Mouse (Mus musculus): ENCODE data around the gene Cacnb2. TPM values are rescaled to one million over a fixed set of nuclear protein-coding genes. Genes with fewer than 3 reads are reported as not detected.

The Cacnb2 gene
- polyA plus RNA-seq (2015; fragmentation: Nextera tagmentation; extraction: Ambion mirVana), result 1.6 and 2.7 TPM in 2 replicates

DNA sequence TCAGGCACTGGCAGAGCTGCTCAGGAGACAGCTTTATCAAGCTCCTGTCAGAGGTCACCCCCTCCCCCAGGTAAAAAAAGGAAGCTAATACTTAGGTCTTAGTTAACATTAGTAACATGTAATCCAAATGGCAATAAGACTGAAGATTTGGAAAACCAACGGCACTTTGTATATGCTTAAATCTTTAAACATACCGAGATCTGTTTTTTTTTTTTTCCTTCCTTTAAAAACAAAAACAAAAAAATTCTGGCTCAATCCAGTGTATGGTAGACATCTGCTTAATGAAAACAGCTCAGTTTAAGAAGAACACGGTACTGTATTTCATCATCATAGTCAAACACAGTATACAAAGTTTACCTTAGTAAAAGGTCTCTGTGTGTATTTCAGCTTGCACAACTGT lies at the start of gene Cacnb2:
Gene Cacnb2, plus strand, starts transcription at position 301 of the 400 bp plus-strand sequence.
- 44% methylated on average over 3 of the region's 3 CpGs for WGBS
- Histone ChIP-seq H3K4me2 (replicated peaks) (peak within 1 kb of the TSS; percentile 96), H3K27ac (0 out of 2 replicates have a peak within 1 kb of the TSS, but pooled peaks have one; percentile 45), H3K4me3 (replicated peaks) (peak within 1 kb of the TSS; percentile 60), H3K27me3 (replicated peaks) (no peaks in the 10 kb centered on the region), H3K4me1 (replicated peaks) (peaks cover 6% of the 10 kb centered on the region; the same call in 1 of the 2 replicates), H3K9me3 (no peaks in the 10 kb centered on the region), H3K9ac (peak within 1 kb of the TSS; percentile 65), H3K36me3 (no peaks in the 10 kb centered on the region)
- no peak for ATAC-seq

DNA sequence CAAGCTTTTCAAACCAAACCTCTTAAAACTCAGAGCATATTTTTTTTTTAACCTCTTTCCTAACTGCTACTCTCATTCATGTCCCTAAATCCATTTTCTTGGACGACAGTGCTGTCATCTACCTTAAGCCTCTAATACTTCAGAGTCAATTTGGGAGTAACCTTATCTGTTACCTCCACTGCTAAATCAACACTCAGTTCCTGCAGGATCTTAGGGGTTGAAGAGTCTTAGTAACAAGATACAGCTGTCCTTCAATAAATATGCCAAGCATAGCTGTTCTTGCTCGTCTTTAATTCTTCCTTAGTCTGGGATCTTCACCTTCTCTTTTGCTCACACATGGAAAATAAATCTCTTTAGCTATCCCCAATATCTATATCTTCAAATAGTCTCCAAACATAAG lies 34.9 kb upstream of the Cacnb2 start:
- no peaks in the 10 kb centered on the region for H3K4me1 ChIP-seq (replicated peaks)
- H3K27me3 ChIP-seq (replicated peaks), result no peaks in the 10 kb centered on the region
- no peak overlapping the region for H3K27ac ChIP-seq
- H3K9me3 ChIP-seq, result no peaks in the 10 kb centered on the region
- no peak for ATAC-seq
- no peak overlapping the region for H3K4me2 ChIP-seq (replicated peaks)
- no peak overlapping the region for H3K9ac ChIP-seq
- H3K36me3 ChIP-seq, result no peaks in the 10 kb centered on the region
- WGBS, result 27% methylated on average over 2 of the region's 2 CpGs
- no peak overlapping the region for H3K4me3 ChIP-seq (replicated peaks)

DNA sequence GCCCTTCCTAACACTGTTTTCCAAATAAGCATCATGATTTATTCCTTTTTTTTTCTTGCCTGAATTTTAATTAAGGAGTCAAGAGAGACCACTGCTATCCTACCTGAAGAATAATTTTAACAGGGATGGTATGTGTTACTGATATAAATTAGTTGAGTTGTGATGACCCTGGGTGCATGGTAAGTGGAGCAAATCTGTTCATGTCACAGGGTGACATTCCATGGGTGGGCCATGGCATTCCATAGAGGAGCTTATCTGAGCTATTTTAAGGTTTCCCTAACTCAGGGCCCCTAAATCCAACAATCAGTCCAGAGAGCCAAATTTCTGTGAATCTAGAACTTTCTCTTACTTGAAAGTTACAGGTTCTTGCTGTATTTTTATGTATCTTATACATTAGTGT lies 31.6 kb upstream of the Cacnb2 start:
- Histone ChIP-seq H3K4me3 (replicated peaks) (no peak overlapping the region), H3K9me3 (no peaks in the 10 kb centered on the region), H3K27me3 (replicated peaks) (no peaks in the 10 kb centered on the region), H3K4me1 (replicated peaks) (no peaks in the 10 kb centered on the region), H3K9ac (no peak overlapping the region), H3K4me2 (replicated peaks) (no peak overlapping the region), H3K27ac (no peak overlapping the region), H3K36me3 (no peaks in the 10 kb centered on the region)
- no peak for ATAC-seq

DNA sequence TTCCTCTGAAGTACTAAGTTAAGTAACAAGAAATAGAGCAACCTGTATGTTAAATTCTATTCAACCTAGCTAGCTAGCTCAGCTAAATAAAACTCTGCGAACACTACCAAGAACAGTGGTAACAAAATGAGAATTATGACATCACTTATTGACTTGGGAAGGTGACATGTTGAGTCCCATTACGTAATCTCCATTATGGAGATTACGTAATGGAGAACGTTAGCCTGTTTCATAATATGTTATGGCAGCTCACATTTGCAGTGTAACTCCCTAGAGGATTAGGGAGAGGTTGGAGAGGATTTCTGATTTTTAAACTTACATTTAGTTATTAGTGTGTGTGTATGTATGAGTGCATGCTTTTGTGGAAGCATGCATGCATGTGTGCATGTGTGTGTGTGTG lies 13.3 kb upstream of the Cacnb2 start:
- WGBS, result 88% methylated on average over 4 of the region's 4 CpGs
- Histone ChIP-seq H3K9me3 (no peaks in the 10 kb centered on the region), H3K4me1 (replicated peaks) (no peaks in the 10 kb centered on the region), H3K4me2 (replicated peaks) (no peak overlapping the region), H3K27ac (no peak overlapping the region), H3K9ac (no peak overlapping the region), H3K36me3 (no peaks in the 10 kb centered on the region), H3K4me3 (replicated peaks) (no peak overlapping the region), H3K27me3 (replicated peaks) (no peaks in the 10 kb centered on the region)
- ATAC-seq, result no peak

DNA sequence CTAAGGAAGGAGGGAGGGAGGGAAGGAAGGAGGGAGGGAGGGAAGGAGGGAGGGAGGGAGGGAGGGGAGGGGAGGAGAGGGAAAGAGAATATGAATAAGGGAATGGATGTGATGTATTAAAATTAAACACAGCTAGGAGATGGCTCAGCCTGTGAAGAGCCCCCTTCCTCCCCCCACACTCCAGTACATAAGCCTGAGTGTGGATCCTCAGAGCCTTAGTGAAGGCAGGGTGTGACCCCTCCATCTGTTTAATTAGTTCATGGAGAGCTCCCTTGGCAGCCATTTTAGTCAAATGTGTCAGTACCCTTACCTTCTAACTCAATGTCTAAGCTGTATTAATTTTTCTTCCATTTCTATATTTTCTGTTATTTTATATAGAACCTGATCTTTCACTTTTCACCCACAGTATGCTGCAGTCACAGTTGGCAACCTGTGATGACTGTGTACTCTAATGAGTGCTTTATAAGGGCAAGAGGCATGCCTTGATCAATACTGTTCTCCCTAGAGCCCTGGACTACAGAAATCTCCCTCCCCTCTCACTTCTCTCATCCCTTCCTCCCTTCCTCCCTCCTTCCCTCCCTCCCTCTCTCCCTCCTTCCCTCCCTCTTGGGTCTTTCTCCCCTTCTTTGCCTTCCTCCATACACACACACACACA lies 4.9 kb upstream of the Cacnb2 start:
- no peak for ATAC-seq

DNA sequence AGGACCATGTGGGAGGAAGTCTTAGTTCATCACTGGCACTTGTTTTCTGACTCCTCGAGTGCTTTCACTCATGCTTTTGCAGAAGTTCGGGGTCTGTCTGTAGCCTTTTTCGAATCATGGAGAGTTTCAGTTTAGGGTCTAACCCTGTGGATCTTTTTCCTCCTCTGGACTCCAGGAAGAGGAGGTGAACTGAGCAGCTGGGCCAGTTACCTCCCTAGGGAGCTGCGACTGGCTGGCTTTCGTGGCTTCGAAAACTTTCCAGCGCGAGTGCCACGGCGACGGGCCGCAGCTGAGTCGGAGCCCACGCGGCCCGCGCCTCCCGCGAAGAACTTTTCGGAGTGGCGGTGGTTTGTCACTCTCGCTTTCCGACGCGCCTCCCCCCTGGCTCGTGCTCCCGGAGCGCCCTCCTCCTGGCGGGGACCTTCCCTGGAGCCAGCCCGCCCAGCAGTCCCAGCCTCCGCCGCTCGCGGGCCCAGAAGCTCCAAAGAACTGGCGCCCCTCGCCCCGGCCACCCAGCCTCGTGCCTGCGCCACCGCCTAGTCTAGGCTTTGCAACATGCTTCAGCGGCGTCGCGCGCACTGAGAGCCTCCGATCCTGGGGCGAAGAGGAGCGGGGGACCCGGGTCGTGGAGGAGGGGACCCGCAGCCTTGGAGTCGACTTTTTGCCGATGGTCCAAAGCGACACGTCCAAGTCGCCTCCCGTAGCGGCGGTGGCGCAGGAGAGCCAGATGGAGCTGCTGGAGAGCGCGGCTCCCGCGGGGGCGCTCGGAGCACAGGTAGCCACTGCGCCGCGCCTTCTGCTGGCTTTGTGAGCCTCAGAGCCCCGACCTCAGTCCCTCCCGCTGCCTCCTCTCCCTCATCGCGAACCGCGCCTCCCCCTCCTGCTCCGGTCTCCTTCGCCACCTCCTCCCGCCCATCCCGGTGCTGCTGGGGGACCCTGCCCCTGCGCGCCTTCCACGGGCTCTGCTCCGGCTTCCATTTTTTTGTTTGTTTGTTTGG lies 1.2 kb downstream of the Cacnb2 start:
- Histone ChIP-seq H3K9me3 (no peaks in the 10 kb centered on the region), H3K9ac (peak overlapping the region; percentile 65), H3K27me3 (replicated peaks) (no peaks in the 10 kb centered on the region), H3K4me1 (replicated peaks) (peaks cover 9% of the 10 kb centered on the region; the same call in 1 of the 2 replicates), H3K4me2 (replicated peaks) (peak overlapping the region; percentile 96), H3K36me3 (no peaks in the 10 kb centered on the region), H3K4me3 (replicated peaks) (peak overlapping the region; percentile 60), H3K27ac (peak overlapping the region; percentile 45)
- WGBS, result under 1% methylated on average over 83 of the region's 83 CpGs
- peak; percentile 92 for ATAC-seq

More for the DNA sequence above, 4.9 kb upstream of the Cacnb2 start:
- H3K4me3 ChIP-seq (replicated peaks), result no peak overlapping the region
- no peaks in the 10 kb centered on the region for H3K9me3 ChIP-seq
- no peak overlapping the region for H3K9ac ChIP-seq
- no peak overlapping the region for H3K27ac ChIP-seq
- H3K4me1 ChIP-seq (replicated peaks), result no peaks in the 10 kb centered on the region
- H3K27me3 ChIP-seq (replicated peaks), result no peaks in the 10 kb centered on the region
- H3K36me3 ChIP-seq, result no peaks in the 10 kb centered on the region
- no peak overlapping the region for H3K4me2 ChIP-seq (replicated peaks)

DNA sequence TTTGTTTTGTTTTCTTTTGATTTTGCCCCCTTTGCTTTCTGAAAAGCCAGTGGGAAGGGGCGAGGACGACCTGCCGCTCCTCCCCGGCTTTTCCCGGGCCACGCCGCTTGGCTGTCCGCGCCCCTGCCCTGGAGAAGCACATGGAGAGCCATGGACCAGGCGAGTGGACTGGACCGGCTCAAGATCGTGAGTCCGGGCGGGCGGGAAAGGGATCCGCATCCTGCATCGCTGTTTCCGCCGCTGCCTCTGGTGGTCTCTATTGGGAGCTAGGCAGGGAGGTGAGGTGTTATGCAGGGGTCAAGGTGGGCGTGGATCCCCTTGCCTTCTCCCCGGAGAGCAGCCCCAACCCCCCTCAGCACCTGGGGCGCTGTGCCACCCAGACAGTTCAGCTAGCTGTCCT lies 1.9 kb downstream of the Cacnb2 start:
- Histone ChIP-seq H3K4me3 (replicated peaks) (peak overlapping the region; percentile 60), H3K36me3 (no peaks in the 10 kb centered on the region), H3K9me3 (no peaks in the 10 kb centered on the region), H3K4me2 (replicated peaks) (peak overlapping the region; percentile 96), H3K27me3 (replicated peaks) (no peaks in the 10 kb centered on the region), H3K4me1 (replicated peaks) (peaks cover 9% of the 10 kb centered on the region; the same call in 1 of the 2 replicates), H3K27ac (0 out of 2 replicates have a peak overlapping the region, but pooled peaks have one; percentile 45), H3K9ac (peak overlapping the region; percentile 65)
- ATAC-seq, result peak; percentile 69
- under 1% methylated on average over 22 of the region's 22 CpGs for WGBS

DNA sequence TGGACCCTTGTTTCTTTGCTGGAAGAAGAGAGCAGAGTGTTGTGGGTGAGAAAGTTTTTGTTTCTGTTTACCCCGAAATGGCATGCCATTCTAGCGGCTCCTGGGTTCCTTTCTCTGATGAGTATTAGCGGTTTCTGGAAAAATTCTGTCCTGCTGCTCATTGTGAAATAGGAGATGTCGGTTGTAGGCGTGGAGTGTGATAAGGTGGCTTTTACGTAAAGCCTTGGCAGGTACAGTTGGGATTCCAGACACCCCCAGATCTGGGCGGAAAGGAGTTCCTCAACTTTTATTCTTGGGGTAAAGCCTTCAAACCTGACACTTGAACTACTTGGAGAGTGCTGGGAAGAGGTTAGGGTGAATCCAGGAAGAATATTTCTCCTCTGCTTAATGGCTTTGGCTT lies 2.3 kb downstream of the Cacnb2 start:
- no peaks in the 10 kb centered on the region for H3K9me3 ChIP-seq
- H3K4me3 ChIP-seq (replicated peaks), result peak overlapping the region; percentile 60
- no peaks in the 10 kb centered on the region for H3K27me3 ChIP-seq (replicated peaks)
- peak overlapping the region; percentile 65 for H3K9ac ChIP-seq
- no peak overlapping the region for H3K27ac ChIP-seq
- H3K4me2 ChIP-seq (replicated peaks), result peak overlapping the region; percentile 96
- ATAC-seq, result no peak
- 12% methylated on average over 7 of the region's 7 CpGs for WGBS
- H3K4me1 ChIP-seq (replicated peaks), result peaks cover 9% of the 10 kb centered on the region; the same call in 1 of the 2 replicates
- no peaks in the 10 kb centered on the region for H3K36me3 ChIP-seq

DNA sequence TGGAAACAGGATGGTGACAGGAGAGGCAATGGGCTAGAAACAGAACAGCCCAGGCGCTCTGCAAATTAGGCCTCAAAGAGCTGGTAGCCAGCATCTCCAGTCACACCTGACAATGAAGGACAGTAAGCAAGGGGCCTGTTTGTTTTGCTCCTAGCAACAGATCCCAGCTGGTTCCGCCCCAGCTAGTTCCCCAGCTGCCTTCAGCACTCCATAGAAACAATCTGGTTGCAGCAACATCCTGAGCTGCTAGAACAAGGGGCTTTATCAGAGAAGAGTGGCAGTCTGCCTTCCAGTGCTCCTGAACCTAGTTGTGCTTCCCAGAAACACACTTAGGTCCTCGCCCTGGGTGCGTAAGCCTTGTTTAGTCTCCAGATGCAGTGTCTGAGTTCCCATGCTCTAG lies 5.7 kb downstream of the Cacnb2 start:
- no peak overlapping the region for H3K4me3 ChIP-seq (replicated peaks)
- ATAC-seq, result no peak
- no peak overlapping the region for H3K9ac ChIP-seq
- no peaks in the 10 kb centered on the region for H3K9me3 ChIP-seq
- no peak overlapping the region for H3K4me2 ChIP-seq (replicated peaks)
- no peaks in the 10 kb centered on the region for H3K36me3 ChIP-seq
- H3K27ac ChIP-seq, result no peak overlapping the region
- H3K27me3 ChIP-seq (replicated peaks), result no peaks in the 10 kb centered on the region
- peaks cover 9% of the 10 kb centered on the region; the same call in 1 of the 2 replicates for H3K4me1 ChIP-seq (replicated peaks)
- WGBS, result 62% methylated on average over 4 of the region's 4 CpGs

DNA sequence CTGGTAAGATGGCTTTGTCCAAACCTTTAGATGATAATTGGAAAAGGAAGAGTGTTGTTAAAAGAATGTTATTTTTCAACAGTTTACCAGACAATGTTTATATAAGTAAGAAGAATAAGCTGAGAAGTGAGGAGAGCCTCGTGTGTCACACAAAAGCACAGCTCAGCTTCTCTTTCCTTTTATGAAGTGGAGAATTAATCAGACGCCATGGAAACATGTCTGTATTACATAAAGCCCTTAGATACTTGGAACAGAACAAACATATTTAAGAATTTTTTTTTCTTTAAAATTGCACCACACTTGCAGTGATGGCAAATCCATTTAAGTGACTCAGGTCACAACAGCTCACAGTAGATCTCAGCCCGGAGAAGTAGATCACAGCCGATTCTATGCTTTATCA lies 9.8 kb downstream of the Cacnb2 start:
- H3K27ac ChIP-seq, result no peak overlapping the region
- no peak overlapping the region for H3K4me2 ChIP-seq (replicated peaks)
- ATAC-seq, result no peak
- H3K9me3 ChIP-seq, result no peaks in the 10 kb centered on the region
- no peak overlapping the region for H3K4me3 ChIP-seq (replicated peaks)
- no peak overlapping the region for H3K9ac ChIP-seq
- no peaks in the 10 kb centered on the region for H3K27me3 ChIP-seq (replicated peaks)
- no peaks in the 10 kb centered on the region for H3K36me3 ChIP-seq
- WGBS, result 45% methylated on average over 4 of the region's 4 CpGs
- 0 out of 2 replicates have a peak, but pooled peaks cover 4% of the 10 kb centered on the region for H3K4me1 ChIP-seq (replicated peaks)

DNA sequence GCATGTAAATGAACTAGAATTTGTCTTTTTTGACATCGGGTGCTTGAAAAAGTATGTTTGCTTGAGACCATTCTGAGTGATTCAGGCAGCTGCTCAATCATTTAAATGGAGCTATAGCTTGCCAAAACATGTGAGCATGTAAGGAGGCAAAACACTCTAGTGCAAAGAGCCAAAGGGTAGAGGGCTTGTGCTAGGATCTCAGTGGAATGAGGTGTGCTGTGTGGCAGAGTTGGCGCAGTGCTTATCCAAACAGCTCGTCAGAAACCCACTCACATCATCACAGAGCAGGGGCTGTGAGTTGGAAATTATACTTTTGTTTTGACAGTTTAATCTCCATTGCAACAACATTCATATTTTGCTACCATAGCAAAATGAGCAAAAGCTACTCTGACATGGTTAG lies 13.5 kb downstream of the Cacnb2 start:
- ATAC-seq, result no peak
- 74% methylated on average over 3 of the region's 3 CpGs for WGBS

DNA sequence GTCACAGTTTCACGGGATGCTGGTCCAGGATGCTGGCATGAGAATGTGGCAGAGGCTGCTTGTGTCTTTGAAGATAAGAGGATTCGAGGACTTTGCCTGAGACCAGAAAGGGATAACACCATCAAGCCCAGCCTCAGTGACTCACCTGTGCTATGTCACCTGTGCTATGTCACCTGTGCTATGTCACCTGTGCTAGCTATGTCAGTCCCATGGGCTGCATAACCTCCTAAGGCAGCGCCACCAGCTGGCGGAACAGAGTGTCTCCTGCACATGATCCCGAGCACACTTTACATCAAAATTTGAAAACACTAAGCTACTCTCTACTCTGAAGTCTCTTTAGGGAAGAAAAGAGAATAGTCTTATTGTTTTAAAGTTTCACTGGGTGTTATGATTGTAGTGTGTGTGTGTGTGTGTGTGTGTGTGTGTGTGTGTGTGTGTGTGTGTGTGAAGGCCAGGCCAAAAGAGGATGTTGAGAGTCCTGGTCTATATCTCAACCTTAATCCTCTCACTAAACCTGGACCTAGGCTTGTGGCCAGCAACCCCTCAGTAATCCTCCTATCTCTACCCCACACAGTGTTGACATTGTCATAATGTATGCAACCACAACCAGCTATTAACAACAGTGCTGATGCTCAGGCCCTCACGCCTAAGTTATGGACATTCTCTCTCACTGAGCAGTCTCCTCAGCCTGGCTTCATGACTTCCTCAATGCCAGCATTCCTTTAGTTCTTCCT lies 17.4 kb downstream of the Cacnb2 start:
- no peaks in the 10 kb centered on the region for H3K9me3 ChIP-seq
- no peaks in the 10 kb centered on the region for H3K36me3 ChIP-seq
- H3K27ac ChIP-seq, result no peak overlapping the region
- H3K27me3 ChIP-seq (replicated peaks), result no peaks in the 10 kb centered on the region
- no peak overlapping the region for H3K4me3 ChIP-seq (replicated peaks)
- H3K4me1 ChIP-seq (replicated peaks), result 0 out of 2 replicates have a peak, but pooled peaks cover 2% of the 10 kb centered on the region
- WGBS, result 73% methylated on average over 6 of the region's 6 CpGs
- H3K9ac ChIP-seq, result no peak overlapping the region
- ATAC-seq, result peak; percentile 41
- no peak overlapping the region for H3K4me2 ChIP-seq (replicated peaks)

More for the DNA sequence above, 13.5 kb downstream of the Cacnb2 start:
- no peak overlapping the region for H3K9ac ChIP-seq
- no peaks in the 10 kb centered on the region for H3K9me3 ChIP-seq
- H3K27me3 ChIP-seq (replicated peaks), result no peaks in the 10 kb centered on the region
- 0 out of 2 replicates have a peak, but pooled peaks cover 2% of the 10 kb centered on the region for H3K4me1 ChIP-seq (replicated peaks)
- H3K4me3 ChIP-seq (replicated peaks), result no peak overlapping the region
- no peak overlapping the region for H3K27ac ChIP-seq
- H3K36me3 ChIP-seq, result no peaks in the 10 kb centered on the region
- no peak overlapping the region for H3K4me2 ChIP-seq (replicated peaks)
